Mouse (Mus musculus): ENCODE measurements at regions not wholly inside any gene's neighbourhood (a gene's known extent, or its start where the extent isn't known, plus 50 kb on each side); places are given as distances from the start of the nearest gene placed in this dataset.

DNA sequence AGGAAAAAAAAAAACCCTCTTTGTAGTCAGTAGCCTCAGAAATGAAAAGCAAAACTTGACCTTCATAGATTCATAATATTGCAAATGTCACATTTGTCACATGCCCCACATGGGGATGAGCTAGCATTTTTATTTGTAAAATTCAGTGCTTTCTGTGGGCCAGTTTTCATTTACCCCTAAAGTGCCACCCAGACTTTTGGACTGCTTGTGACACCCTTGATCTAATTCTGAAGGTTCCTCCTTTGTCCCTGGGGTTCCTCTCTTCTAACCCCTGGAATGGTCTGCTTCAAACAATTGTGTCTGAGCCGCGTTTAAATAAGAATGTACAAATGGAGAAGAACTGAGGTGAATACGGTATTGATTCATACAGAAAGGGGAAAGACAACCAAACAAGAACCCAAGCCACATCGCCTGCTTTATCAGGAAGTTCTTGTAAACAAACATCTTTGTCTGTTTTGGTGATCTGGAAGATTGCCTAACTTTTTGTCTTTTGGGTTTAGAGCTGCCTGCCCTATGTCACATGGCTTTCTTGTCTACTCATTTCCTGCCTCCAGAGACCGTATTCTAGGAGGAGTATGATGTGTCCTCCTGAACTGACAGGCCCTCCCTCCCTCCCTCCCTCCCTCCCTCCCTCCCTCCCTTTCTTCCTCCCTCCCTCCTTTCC, 203.1 kb upstream of the Gm9833 start:
- Histone ChIP-seq H3K4me3 (ENCODE audit: control insufficient read depth, low read depth, low read length) (no peak overlapping the region), H3K4me1 (ENCODE audit: control insufficient read depth, insufficient read depth, low read length) (no peaks in the 10 kb centered on the region), H3K36me3 (ENCODE audit: control insufficient read depth, insufficient read depth, low read length) (no peaks in the 10 kb centered on the region), H3K27ac (ENCODE audit: control insufficient read depth, insufficient read depth, low read depth, low read length) (no peak overlapping the region), H3K27me3 (ENCODE audit: control insufficient read depth, insufficient read depth, low read length) (no peaks in the 10 kb centered on the region)
- TF ChIP-seq POLR2A (IDR thresholded peaks at IDR 0.05; ENCODE audit: control insufficient read depth, low read depth, low read length) (no peak), CTCF (IDR thresholded peaks at IDR 0.05; ENCODE audit: control insufficient read depth, insufficient read depth, insufficient replicate concordance, low read depth, low read length) (no peak)

DNA sequence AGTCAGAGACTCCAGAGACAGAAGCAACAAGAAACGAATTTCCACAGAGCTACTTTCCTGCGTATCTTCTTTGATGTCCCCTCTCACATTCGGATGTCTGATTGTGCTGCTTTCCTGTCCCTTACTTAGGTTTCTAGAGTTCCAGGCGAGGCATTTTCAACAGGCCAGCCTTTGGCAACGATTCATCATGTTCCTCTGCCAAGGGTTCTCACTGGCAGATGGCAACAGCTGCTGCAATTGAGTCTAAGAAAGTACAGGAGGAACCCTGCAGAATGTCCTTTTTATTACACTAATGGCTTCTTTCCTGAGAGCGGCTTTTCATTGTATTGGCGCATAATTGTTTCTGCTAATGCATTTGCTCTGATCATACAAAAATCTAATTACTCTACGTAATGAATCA, 202.3 kb upstream of the Gm9833 start:
- Histone ChIP-seq H3K27me3 (ENCODE audit: control insufficient read depth, insufficient read depth, low read length) (no peaks in the 10 kb centered on the region), H3K4me1 (ENCODE audit: control insufficient read depth, insufficient read depth, low read length) (no peaks in the 10 kb centered on the region), H3K27ac (ENCODE audit: control insufficient read depth, insufficient read depth, low read depth, low read length) (no peak overlapping the region), H3K36me3 (ENCODE audit: control insufficient read depth, insufficient read depth, low read length) (no peaks in the 10 kb centered on the region), H3K4me3 (ENCODE audit: control insufficient read depth, low read depth, low read length) (no peak overlapping the region)
- no peak for TF ChIP-seq CTCF (IDR thresholded peaks at IDR 0.05; ENCODE audit: control insufficient read depth, insufficient read depth, insufficient replicate concordance, low read depth, low read length)
- no peak for TF ChIP-seq POLR2A (IDR thresholded peaks at IDR 0.05; ENCODE audit: control insufficient read depth, low read depth, low read length)

DNA sequence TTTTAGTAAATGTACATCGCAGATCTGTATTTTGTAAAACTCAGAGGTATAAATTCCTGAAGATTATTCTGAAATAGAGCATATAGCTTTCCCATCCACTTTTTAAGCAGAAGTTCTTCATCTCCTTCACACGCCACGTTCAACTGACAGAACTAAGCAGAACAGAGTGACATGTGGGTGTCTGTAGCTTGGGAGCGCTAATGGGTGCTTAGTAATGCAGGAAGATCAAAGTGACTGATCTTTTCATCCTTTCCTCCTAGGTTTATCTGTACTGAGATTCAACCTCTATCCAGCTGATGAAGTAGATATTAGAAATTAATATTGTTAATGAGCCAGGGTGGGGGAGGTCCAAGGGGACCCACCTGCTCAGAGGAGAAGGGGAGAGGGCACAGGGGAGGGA, 201.8 kb upstream of the Gm9833 start:
- H3K27me3 ChIP-seq (ENCODE audit: control insufficient read depth, insufficient read depth, low read length): no peaks in the 10 kb centered on the region
- no peak overlapping the region for H3K4me3 ChIP-seq (ENCODE audit: control insufficient read depth, low read depth, low read length)
- H3K36me3 ChIP-seq (ENCODE audit: control insufficient read depth, insufficient read depth, low read length): no peaks in the 10 kb centered on the region
- TF ChIP-seq POLR2A (IDR thresholded peaks at IDR 0.05; ENCODE audit: control insufficient read depth, low read depth, low read length): no peak
- TF ChIP-seq CTCF (IDR thresholded peaks at IDR 0.05; ENCODE audit: control insufficient read depth, insufficient read depth, insufficient replicate concordance, low read depth, low read length): no peak
- no peaks in the 10 kb centered on the region for H3K4me1 ChIP-seq (ENCODE audit: control insufficient read depth, insufficient read depth, low read length)
- no peak overlapping the region for H3K27ac ChIP-seq (ENCODE audit: control insufficient read depth, insufficient read depth, low read depth, low read length)

DNA sequence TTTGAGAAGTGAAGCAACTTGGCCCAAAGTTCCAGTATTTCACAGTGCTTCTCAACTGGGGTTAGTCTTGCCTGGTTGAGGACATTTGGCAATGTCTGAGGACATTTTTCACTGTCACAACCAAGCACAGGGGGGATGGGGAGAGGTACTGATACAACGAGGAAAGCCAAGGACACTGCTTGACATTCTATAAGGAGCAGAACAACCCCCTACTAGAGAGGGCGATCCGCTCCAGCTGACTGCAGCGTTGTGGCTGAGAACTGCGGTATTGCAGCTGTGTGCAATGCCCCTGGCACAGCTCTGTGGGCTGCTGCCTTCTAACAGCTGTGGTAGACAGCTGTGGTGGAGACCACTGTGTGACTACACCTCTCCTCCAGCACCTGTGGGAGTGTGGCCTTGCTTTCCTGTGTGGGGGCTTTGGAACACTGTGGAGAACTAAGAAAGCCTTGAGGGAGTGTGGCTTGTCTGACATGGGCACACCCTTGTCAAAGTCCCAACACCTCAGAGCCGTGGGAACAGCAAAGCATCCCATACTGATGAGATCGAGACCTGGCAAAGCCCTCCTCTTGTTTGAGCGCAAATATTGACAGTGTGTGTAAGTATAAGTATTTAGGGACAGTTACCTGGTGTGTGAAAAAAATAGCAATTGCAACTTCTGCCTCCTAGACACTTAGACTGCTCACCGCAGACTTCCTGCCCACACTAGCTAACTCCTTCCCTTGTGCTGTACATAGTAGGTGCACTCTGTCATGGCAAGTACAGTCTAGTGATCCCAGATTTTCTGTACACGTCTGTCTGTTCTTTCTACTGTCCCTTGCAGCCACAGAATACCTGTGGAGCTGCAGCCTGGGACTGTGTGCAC, 200.9 kb upstream of the Gm9833 start:
- no peaks in the 10 kb centered on the region for H3K4me1 ChIP-seq (ENCODE audit: control insufficient read depth, insufficient read depth, low read length)
- no peak overlapping the region for H3K4me3 ChIP-seq (ENCODE audit: control insufficient read depth, low read depth, low read length)
- no peaks in the 10 kb centered on the region for H3K36me3 ChIP-seq (ENCODE audit: control insufficient read depth, insufficient read depth, low read length)
- TF ChIP-seq CTCF (IDR thresholded peaks at IDR 0.05; ENCODE audit: control insufficient read depth, insufficient read depth, insufficient replicate concordance, low read depth, low read length) (no peak), POLR2A (IDR thresholded peaks at IDR 0.05; ENCODE audit: control insufficient read depth, low read depth, low read length) (no peak)
- no peak overlapping the region for H3K27ac ChIP-seq (ENCODE audit: control insufficient read depth, insufficient read depth, low read depth, low read length)
- no peaks in the 10 kb centered on the region for H3K27me3 ChIP-seq (ENCODE audit: control insufficient read depth, insufficient read depth, low read length)

DNA sequence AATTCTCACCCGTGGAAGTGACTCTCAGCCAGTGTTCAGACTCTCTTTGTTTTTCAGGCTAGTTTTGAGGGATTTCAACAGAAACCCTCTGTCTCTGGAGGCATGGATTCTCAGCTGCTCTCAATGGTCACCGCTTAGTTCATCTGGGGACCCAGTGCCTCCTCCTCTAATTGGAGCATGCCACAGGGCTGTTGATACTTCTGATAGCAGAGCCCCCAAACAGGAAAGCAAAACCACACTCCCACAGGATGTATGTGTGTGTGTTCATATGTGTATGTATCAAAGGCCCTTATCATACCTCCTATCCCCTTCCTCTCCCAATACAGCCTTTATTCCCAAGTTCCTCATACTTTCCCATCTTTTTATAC, 200.3 kb upstream of the Gm9833 start:
- Histone ChIP-seq H3K36me3 (ENCODE audit: control insufficient read depth, insufficient read depth, low read length) (no peaks in the 10 kb centered on the region), H3K27ac (ENCODE audit: control insufficient read depth, insufficient read depth, low read depth, low read length) (no peak overlapping the region), H3K27me3 (ENCODE audit: control insufficient read depth, insufficient read depth, low read length) (no peaks in the 10 kb centered on the region), H3K4me3 (ENCODE audit: control insufficient read depth, low read depth, low read length) (no peak overlapping the region), H3K4me1 (ENCODE audit: control insufficient read depth, insufficient read depth, low read length) (no peaks in the 10 kb centered on the region)
- no peak for TF ChIP-seq POLR2A (IDR thresholded peaks at IDR 0.05; ENCODE audit: control insufficient read depth, low read depth, low read length)
- TF ChIP-seq CTCF (IDR thresholded peaks at IDR 0.05; ENCODE audit: control insufficient read depth, insufficient read depth, insufficient replicate concordance, low read depth, low read length): no peak

DNA sequence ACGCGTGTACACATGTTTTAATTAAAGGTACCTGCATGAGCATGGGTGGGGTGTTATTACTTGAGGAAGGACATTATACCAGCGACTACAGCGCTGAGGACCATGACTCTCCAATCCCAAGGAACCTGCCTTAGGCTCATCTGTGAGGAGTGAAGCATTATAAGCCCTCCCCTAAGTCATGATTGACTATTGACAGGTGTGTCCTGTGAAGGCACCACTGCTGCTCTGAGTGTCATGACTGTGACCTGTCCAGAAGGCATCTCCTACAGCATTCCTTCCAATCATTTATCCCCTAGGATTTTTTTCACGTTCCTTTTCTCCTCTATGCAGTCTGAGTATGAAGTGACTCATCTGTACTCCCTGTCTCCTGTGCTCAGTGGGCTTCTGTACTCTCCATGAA, 199.9 kb upstream of the Gm9833 start:
- TF ChIP-seq POLR2A (IDR thresholded peaks at IDR 0.05; ENCODE audit: control insufficient read depth, low read depth, low read length): no peak
- TF ChIP-seq CTCF (IDR thresholded peaks at IDR 0.05; ENCODE audit: control insufficient read depth, insufficient read depth, insufficient replicate concordance, low read depth, low read length): no peak
- Histone ChIP-seq H3K27me3 (ENCODE audit: control insufficient read depth, insufficient read depth, low read length) (no peaks in the 10 kb centered on the region), H3K27ac (ENCODE audit: control insufficient read depth, insufficient read depth, low read depth, low read length) (no peak overlapping the region), H3K4me3 (ENCODE audit: control insufficient read depth, low read depth, low read length) (no peak overlapping the region), H3K36me3 (ENCODE audit: control insufficient read depth, insufficient read depth, low read length) (no peaks in the 10 kb centered on the region), H3K4me1 (ENCODE audit: control insufficient read depth, insufficient read depth, low read length) (no peaks in the 10 kb centered on the region)

DNA sequence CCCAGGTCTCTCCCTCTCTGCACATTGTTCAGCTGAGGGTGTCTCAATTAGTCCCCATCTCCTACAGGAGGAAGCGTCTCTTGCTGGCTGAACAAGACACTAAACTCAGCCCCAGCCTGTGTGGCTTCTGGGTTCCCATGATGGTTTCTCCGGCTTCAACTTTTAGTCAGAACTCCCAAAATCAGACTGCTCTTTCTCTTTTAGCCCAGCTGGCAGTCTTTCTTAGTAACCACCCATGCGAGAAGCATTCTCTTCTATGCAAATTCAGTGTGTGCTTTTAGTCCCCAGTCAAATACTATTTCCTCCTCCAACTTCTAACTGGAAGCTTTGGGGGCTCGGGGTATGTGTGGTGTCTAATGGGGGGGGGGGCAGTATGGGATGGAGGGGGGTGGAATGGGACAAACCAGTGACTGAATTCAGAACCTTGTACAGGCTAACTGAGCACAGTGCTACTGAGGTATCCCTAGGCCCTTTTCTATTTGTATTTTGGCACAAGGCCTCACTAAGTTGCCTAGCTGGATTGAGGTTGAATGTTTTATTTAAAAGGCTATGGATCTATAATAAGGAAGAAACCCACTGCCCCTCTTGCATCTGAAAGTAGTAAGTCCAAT, 194.9 kb upstream of the Gm9833 start:
- no peak overlapping the region for H3K4me3 ChIP-seq (ENCODE audit: control insufficient read depth, low read depth, low read length)
- no peak overlapping the region for H3K27ac ChIP-seq (ENCODE audit: control insufficient read depth, insufficient read depth, low read depth, low read length)
- H3K4me1 ChIP-seq (ENCODE audit: control insufficient read depth, insufficient read depth, low read length): no peaks in the 10 kb centered on the region; the same call in none of the 2 replicates
- no peaks in the 10 kb centered on the region for H3K27me3 ChIP-seq (ENCODE audit: control insufficient read depth, insufficient read depth, low read length)
- no peaks in the 10 kb centered on the region for H3K36me3 ChIP-seq (ENCODE audit: control insufficient read depth, insufficient read depth, low read length)
- TF ChIP-seq CTCF (IDR thresholded peaks at IDR 0.05; ENCODE audit: control insufficient read depth, insufficient read depth, insufficient replicate concordance, low read depth, low read length) (no peak), POLR2A (IDR thresholded peaks at IDR 0.05; ENCODE audit: control insufficient read depth, low read depth, low read length) (no peak)

All from testis, adult 2 months (tissue).